Comparison of ENCODE assay signal across 11 mouse cellular contexts in genomic region chr3:34653235-34653976, GRCm38 (mm10). TPM values are rescaled to one million over a fixed set of nuclear protein-coding genes. Genes with fewer than 3 reads are reported as not detected.
DNase-seq lines count a peak whose midpoint lies in the region; ATAC-seq and TF ChIP-seq lines count a peak whose summit lies in the region.
"Had no signal": no experiment of that assay in that cellular context is flagged by ENCODE, and none has a peak within 500 bp of the region (broad histone marks: within the 10 kb centered on the region; RNA-seq: fewer than 3 reads in every experiment).

No protein-coding gene starts in this region.

- peaks cover 57% of the 10 kb centered on the region for H3K36me3 ChIP-seq in ES-Bruce4 (ENCODE audit: control insufficient read depth, insufficient read depth, low read length, poor library complexity, severe bottlenecking)
- peaks cover 9% of the 10 kb centered on the region for H3K36me3 ChIP-seq in forebrain, embryonic 14.5 days (ENCODE audit: control insufficient read depth, insufficient read depth, low read length)
- H3K36me3 ChIP-seq in midbrain, embryonic 15.5 days (replicated peaks) = no peaks in the 10 kb centered on the region
- H3K36me3 ChIP-seq: heart, embryonic 15.5 days had no signal

- no peak for TF ChIP-seq POLR2A in ES-Bruce4 (IDR thresholded peaks at IDR 0.05; ENCODE audit: insufficient read depth, low read length)

- WGBS in forebrain, embryonic 14.5 days = under 1% methylated on average over 26 of the region's 26 CpGs
- WGBS in midbrain, embryonic 15.5 days = 2% methylated on average over 26 of the region's 26 CpGs

- no peaks in the 10 kb centered on the region for H3K27me3 ChIP-seq in ES-Bruce4 (ENCODE audit: control insufficient read depth, insufficient read depth, low read length, poor library complexity, severe bottlenecking)
- no peaks in the 10 kb centered on the region for H3K27me3 ChIP-seq in forebrain, embryonic 14.5 days (replicated peaks; ENCODE audit: control insufficient read depth, insufficient read depth, low read length)
- peaks cover 16% of the 10 kb centered on the region; the same call in 1 of the 2 replicates for H3K27me3 ChIP-seq in midbrain, embryonic 15.5 days (replicated peaks)

- no peaks in the 10 kb centered on the region for H3K9me3 ChIP-seq in ES-Bruce4 (replicated peaks; ENCODE audit: control insufficient read depth, insufficient read depth, low read length, poor library complexity, severe bottlenecking)
- no peaks in the 10 kb centered on the region for H3K9me3 ChIP-seq in forebrain, embryonic 14.5 days (replicated peaks; ENCODE audit: control insufficient read depth, low read length)
- H3K9me3 ChIP-seq in midbrain, embryonic 15.5 days = no peaks in the 10 kb centered on the region
- H3K9me3 ChIP-seq: heart, embryonic 15.5 days had no signal

- peak overlapping the region; percentile 94 for H3K4me3 ChIP-seq in ES-Bruce4 (ENCODE audit: low read depth, low read length)
- peak overlapping the region; percentile 79 for H3K4me3 ChIP-seq in forebrain, embryonic 14.5 days (ENCODE audit: low read depth, low read length)
- H3K4me3 ChIP-seq in midbrain, embryonic 15.5 days = peak overlapping the region; percentile 35
- H3K4me3 ChIP-seq: heart, embryonic 15.5 days had no signal

- peak; percentile 80 for DNase-seq in Muller cell, postnatal 12 days (ENCODE audit: inconsistent ontology term)
- DNase-seq in forebrain, embryonic 14.5 days (ENCODE audit: low spot score) = peak; percentile 68
- no peak for DNase-seq in adipocyte (ENCODE audit: low spot score)
- no peak for DNase-seq in frontal cortex, postnatal 36 days (ENCODE audit: low spot score in 2 of 2)
- DNase-seq in kidney, adult 18-20 months = no peak
- DNase-seq in lung, postnatal 4 days = no peak

- H3K27ac ChIP-seq in ES-Bruce4 (ENCODE audit: insufficient read depth, low read length) = peak overlapping the region; percentile 95
- peak overlapping the region; percentile 99 for H3K27ac ChIP-seq in forebrain, embryonic 14.5 days (ENCODE audit: low read depth, low read length)
- H3K27ac ChIP-seq in midbrain, embryonic 15.5 days = peak overlapping the region; percentile 66
- H3K27ac ChIP-seq: heart, embryonic 15.5 days had no signal

- no peak for ATAC-seq in forebrain, embryonic 14.5 days
- no peak for ATAC-seq in midbrain, embryonic 15.5 days (replicated peaks)
- ATAC-seq: Patski had no signal

- peak overlapping the region; percentile 90 for H3K4me2 ChIP-seq in forebrain, embryonic 14.5 days (ENCODE audit: low read length)
- peak overlapping the region; percentile 46 for H3K4me2 ChIP-seq in midbrain, embryonic 15.5 days
- H3K4me2 ChIP-seq: heart, embryonic 15.5 days; liver, embryonic 11.5 days had no signal

- no peak for TF ChIP-seq EP300 in ES-Bruce4 (IDR thresholded peaks at IDR 0.05; ENCODE audit: insufficient read depth, low read depth, low read length)

- no peak for TF ChIP-seq CTCF in ES-Bruce4 (IDR thresholded peaks at IDR 0.05; ENCODE audit: low read depth, low read length)

- H3K9ac ChIP-seq in ES-Bruce4 (ENCODE audit: low read depth, poor library complexity, severe bottlenecking) = peak overlapping the region; percentile 73
- H3K9ac ChIP-seq in forebrain, embryonic 14.5 days (ENCODE audit: low read length) = peak overlapping the region; percentile 89
- 0 out of 2 replicates have a peak overlapping the region, but pooled peaks have one; percentile 9 for H3K9ac ChIP-seq in midbrain, embryonic 15.5 days
- H3K9ac ChIP-seq: heart, embryonic 15.5 days had no signal

- H3K4me1 ChIP-seq in ES-Bruce4 (ENCODE audit: control insufficient read depth, insufficient read depth, low read length) = peaks cover 2% of the 10 kb centered on the region
- H3K4me1 ChIP-seq in forebrain, embryonic 14.5 days (ENCODE audit: control insufficient read depth, insufficient read depth, low read length) = peaks cover 21% of the 10 kb centered on the region
- H3K4me1 ChIP-seq in midbrain, embryonic 15.5 days = peaks cover 33% of the 10 kb centered on the region

RNA-seq across cellular contexts. Expression of gene Sox2, which starts 3.2 kb away (rescaled TPM):
- polyA plus RNA-seq in ES-Bruce4 (2011; ENCODE audit: insufficient read depth, insufficient read length, low read depth, missing spikeins) = 400 and 407 TPM in 2 replicates
- 26.6 and 32.0 TPM in 2 replicates for polyA plus RNA-seq in forebrain, embryonic 14.5 days (2014; fragmentation: Nextera tagmentation; extraction: Ambion mirVana)
- 20.7 and 23.2 TPM in 2 replicates for polyA plus RNA-seq in midbrain, embryonic 15.5 days (2015; fragmentation: Nextera tagmentation; extraction: Ambion mirVana)

Comparison
In these comparisons a context has a peak if more than half of its experiments do, and no peak if none do; other contexts are left out.
1. H3K4me3 ChIP-seq: peak in every context shown above with its lines; median percentile 94 in ES-Bruce4; 79 in forebrain, embryonic 14.5 days; 35 in midbrain, embryonic 15.5 days.
2. H3K9ac ChIP-seq: peak in every context shown above with its lines; median percentile 89 in forebrain, embryonic 14.5 days; 73 in ES-Bruce4; 9 in midbrain, embryonic 15.5 days.
3. DNase-seq: peak in Muller cell, postnatal 12 days (single experiment) and forebrain, embryonic 14.5 days (single experiment); none in adipocyte (single experiment), frontal cortex, postnatal 36 days (0 of 2), kidney, adult 18-20 months (single experiment) and lung, postnatal 4 days (0 of 2).
4. RNA of gene Sox2, which starts 3.2 kb away (polyA plus RNA-seq): 400 to 407 TPM in ES-Bruce4; 26.6 to 32.0 TPM in forebrain, embryonic 14.5 days and 20.7 to 23.2 TPM in midbrain, embryonic 15.5 days; every median in the first group is over 10 times any median in the second.
5. Peak in every context shown above with its lines, with median percentiles within 50 percentile points of each other: H3K27ac ChIP-seq.